Mouse (Mus musculus) CH12F3 (cell line): ENCODE measurements around the gene Mrpl1.

Experiments
- in situ Hi-C: fragments of 300-500 bp; cut with MboI; formaldehyde crosslinking; loops from 2 replicates; pipeline ENCODE4 v1.14.3; 2020; ENCODE audit warnings: low sequenced_read_pairs

The Mrpl1 gene

DNA sequence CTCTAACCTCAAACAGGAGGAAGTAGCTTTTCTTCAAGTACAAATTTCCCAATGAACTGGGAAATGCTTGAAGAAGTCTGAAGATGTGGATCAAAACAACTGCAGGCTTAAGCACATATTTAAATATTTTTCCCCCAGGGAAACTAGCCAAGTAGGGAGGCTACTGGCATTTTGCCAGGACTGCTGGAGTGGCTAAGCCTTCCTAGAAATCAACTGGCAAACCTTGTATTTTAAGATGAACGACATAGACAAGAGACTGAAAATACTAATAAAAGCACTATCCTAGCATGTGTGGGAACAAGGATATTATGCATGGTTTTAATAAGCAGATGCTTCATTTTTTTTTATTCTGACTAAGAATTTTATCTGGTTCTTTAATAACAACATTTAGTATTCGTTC is 2.4 kb upstream of the Mrpl1 start:
- in situ Hi-C loops: no loop called here

DNA sequence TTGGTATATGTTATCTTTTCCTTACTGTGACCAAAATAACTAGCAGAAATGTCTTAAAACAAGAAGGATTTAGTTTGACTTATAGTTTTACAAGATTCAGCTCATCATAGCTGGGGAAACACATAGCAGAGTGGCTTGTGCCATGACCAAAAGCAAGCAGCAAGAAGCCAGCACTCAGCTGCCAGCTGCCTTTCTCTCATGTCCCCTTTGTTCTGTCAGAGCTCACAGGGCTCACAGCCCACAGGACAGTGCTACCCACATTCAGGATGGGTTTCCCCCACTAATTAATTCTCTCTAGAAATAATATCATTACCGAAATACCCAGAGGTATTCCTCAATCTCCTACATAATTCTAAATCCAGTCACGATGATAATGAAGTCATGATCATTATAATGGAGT is 1.8 kb upstream of the Mrpl1 start:
- in situ Hi-C loops: no loop called here

DNA sequence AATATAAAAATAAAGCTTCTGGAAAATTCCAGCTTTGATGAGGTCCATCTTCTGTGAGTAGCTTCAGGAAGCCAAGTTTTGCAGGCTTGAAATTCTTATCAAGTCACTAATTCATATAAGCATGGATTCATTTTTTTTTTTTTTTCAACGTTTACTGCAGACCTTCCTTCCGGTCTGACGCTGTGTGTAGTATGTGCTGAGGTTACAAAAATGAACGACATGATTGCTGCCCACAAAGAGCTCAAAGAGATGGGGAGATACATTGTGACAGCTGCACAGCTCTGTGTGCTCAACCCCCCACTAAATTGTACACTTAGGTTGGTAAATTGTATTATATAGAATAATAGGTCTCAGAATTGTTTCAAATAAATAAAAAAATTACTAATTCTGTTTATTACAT is 750 bp upstream of the Mrpl1 start:
- in situ Hi-C loops: no loop called here

DNA sequence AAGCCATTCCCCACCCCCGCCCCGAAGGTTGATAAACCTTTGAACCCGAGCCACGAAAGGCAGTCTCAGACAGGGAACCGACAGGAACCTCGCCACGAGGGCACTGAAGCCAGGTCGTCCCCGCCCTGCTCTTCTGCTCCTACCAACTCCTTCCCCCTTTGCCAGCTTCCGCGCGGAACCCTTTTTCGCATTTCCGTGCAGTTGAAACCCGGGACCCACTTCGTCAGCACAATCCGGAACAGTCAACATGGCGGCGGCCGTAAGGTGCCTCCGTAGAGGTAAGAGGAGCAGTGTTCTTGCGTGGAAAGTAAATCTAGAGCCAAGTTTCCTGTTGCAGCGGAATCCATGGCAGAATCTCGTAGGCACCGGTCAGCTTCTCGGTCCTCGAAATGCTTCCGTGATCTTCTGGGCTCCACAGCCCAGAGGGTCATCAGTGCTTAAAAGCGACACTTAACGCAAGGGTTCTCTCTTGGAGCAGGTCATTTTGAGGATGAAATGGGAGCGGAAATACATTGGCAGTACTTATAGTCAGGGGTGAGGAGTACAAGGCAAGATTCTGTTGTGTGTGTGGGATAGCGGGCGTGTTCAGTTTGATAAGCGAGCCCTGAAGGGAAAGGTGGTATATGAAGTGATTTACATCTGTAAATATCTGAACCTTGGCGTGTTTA is 757 bp downstream of the Mrpl1 start:
- in situ Hi-C loops: no loop called here

DNA sequence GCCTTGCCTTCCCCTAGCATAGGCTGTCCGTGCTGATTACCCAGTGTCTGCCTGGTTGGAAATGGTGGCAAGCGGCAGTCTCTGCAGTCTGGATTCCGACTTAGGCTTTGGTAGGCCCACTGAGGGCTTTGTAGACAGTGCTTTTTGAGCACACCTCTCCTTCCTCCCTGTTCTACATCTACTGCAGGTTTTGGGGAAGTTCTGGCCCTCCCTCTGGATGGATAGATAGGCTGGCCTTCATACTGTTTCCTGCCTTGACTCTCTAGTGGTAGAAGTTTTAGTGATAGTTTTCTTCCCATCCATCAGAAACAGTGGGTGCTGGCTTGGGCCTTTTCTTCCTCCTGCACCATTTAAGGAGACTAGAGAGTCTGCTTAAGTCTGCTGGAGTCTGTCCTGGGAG is 9.4 kb downstream of the Mrpl1 start:
- in situ Hi-C loops: no loop called here

DNA sequence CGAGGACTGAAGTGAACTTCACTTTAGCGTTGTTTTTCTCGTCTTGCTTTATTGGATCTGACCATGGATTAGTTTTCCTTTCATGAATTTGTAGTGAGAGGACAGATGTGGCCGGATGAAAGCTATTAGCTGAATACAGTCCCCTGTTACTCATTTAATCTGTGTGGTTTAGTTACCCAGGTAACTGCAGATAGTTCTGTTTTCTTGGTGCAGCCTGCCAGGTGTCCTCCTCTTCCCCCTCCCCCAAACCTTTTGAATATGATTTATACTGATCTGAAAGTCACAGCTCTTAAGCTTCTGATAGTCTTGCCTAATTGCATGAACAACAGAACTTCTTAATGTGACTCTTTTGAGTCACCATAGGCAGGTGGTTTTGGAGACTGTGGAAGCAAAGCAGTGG is 10.2 kb downstream of the Mrpl1 start:
- in situ Hi-C loops: no loop called here

DNA sequence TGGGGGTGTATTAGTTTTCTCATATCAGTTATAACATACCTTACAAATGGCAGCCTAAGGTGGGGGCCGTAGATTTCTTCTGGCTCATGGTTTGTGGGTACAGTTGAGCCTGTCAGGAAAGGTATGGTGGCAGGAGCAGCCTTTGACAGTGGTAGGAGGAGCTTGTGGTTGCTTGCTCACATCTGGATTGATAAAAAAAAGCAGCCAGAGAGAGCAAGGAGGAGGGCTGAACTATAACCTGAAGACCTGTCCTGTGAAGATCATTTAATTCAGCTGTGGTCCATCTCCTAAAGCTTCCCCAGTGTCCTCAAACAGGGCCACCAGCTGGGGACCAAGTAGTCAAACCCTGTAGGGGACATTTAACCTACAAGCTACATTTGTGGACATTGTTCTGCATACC is 12.0 kb downstream of the Mrpl1 start:
- in situ Hi-C loops: no loop called here

DNA sequence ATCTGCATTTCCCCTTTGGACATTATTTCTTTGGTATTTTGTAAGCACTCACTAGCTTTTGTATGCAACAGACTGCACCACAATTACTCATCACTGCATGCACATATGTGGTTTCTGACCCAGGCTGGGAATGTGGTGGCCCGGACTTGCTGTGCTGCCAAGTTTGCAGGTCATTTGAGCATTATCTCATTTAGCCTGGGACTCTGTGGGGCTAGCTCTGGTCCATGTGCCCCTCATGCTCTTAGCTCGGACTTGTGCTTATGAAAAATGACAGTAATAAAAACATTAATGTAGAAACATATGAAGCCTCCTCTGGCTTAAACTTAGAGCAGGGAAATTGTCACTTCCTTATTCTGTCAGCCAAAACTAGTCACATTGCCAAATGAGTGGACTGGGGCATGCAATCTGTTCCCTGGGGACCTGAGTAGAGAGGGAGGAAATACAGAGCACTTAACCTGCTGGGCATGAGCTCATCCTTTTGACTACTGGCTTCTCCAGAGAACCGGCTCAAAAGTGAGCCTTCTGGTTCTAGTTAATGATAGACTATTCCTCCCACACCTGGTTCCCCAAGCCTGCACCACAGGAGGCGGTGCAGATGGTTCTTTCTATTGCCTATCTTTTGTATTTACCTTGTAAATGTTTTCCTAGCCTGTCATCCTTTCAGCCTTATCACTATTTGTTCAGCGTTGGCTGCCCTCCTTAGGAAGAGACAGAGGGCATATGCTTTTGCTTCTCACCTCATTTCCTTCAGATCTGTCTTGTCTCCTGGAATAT is 12.7 kb downstream of the Mrpl1 start:
- in situ Hi-C loops: no loop called here

DNA sequence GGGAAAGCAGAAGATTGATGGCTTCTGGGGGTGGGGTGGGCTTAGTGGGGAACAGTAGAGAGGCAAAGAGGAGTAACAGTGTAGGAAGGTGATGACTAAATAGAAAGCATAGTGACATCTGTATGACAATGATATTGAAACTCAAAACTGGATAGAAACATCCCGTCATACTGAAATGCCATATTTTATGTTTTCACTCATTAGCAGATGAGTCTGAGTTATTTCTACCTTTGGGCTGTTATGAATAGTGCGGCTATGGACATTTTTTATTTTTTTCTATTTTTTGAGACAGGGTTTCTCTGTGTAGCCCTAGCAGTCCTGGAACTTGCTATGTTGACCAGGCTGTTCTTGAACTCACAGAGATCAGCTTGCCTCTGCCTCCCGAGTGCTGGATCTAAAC is 13.7 kb downstream of the Mrpl1 start:
- in situ Hi-C loops: no loop called here

DNA sequence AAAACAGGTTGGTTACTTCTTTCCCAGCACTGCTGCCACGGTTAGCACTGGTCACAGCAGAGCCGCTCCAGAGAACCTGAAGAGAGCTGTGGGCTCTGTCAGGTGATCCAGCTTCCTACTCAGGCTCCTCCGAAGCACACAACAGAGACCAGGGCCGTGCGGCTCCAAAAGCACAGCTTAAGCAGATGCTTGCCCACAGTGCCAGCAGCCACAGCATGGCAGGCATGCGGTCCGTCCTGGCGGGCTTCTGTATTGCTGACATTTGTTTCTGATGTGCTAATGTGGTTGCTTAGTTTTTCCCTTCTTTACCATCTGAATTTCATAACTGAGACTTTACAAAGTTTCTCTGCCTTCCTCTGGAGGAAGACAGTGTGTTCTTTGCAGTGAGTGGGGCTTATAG is 17.2 kb downstream of the Mrpl1 start:
- in situ Hi-C loops: no loop called here

DNA sequence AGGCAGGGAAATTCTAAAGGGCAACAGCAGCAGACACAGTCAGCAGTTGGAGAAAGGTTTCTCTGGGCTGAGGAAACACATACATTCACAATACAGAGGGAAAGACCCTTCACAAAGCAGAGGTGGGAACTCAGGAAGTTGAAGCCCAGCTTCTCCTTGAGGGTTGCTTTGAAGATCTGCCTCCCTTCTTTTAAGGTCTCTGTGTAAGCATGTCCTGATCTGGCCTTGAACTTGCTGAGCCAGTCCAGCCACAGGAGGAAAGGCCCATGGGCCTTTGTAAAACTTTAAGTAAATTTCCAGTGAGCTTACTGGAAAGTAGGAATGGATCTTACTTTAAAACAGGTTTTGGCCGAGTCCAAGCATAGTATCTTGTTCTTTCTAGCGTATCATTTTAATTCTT is 19.7 kb downstream of the Mrpl1 start:
- in situ Hi-C loops: no loop called here

DNA sequence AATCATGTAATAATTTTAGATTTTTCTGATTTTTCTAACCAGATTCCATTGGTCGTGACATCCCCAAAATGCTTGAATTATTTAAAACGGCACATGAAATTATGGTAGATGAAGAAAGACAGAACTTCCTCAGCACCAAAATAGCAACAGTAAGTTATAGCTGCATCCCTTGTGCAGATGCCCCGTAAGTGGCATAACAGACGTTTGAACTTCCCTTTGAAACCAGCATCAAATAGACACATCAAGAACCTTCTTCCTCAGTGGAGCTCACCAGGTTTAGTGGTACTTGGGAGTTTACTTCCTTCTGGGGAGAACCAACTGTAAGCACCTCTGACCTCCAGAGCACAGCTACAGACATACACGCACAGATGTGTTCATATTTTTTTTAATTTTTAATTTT is 29.5 kb downstream of the Mrpl1 start:
- in situ Hi-C loops: no loop called here

DNA sequence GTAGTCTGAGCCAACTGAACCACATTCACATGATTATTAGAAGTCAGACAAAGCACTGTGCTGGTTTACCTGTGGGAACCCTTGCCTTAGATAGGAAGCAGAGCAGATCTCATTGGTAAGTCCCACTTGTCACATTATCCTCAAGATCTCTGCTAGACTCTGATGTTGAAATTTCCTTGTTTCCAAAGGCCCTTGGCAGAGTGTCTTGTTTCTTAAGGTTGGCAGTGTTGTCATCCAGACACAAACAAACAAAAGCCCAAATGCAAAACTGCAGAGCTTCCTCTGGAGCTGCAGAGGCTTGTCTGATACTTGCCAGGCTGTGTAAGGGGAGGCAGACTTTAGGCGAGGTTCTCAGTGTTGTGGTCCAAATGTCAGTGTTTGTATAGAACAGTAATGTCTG is 31.6 kb downstream of the Mrpl1 start:
- in situ Hi-C loops: no loop called here

DNA sequence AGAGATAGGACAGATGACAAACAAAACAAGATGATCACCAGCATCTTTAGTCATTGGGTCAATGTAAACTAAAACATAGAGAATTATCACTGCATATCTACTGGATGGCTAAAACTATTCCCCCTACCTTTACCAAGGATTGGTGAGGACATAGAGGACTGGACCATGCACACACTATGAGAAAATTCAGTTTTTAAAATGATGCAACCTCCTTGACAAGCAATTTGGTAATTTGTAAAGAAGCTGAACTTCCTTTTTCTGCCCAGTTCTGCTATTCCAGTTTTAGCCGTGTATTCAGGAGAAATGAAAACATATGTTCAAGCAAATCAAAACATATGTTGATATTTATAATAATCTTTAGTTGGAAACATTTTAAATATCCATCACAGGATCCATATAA is 35.2 kb downstream of the Mrpl1 start:
- in situ Hi-C loops: no loop called here

DNA sequence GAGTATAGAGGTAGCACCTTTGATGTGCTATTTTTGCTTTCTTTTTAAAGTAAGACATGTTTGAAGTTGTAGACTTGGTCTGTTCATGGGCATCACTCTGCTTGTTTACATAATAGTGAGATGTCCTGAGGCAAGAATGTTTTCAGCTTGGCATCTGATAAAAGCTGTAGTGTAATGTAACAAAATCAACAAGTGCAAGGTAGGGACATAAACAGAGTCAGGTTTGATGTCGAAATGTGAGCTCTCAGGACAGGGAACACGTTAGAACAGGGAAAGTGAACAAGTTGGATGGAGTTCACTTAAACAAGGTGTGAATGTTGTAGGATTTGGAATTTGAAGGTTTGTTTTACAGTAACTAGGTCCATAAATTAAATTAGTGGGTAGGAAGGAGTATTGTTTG is 44.7 kb downstream of the Mrpl1 start:
- in situ Hi-C loops: loop anchor here (25.0 kb wide), 1 partner anchor 808 kb away; no protein-coding TSS in a partner anchor

DNA sequence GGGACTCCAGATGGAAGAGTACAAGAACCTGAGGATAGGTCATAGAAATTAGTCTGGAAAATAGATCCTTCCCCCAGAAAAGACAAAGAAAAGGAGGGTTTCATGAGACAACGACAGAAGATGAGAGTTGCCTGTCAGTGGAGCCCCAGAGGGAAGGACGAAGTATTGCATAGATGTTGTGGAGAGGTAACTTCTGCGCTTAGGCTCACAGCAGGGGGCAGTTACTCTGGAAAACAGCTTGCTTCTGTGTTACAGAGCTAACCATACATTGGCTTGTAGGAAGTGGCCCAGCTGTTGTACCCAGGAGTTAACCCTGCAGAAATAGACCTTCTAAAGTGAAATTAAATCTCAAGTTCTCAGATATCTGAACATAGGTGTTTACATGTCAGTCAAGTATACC is 45.9 kb downstream of the Mrpl1 start:
- in situ Hi-C loops: loop anchor here (25.0 kb wide), 1 partner anchor 807 kb away; no protein-coding TSS in a partner anchor

DNA sequence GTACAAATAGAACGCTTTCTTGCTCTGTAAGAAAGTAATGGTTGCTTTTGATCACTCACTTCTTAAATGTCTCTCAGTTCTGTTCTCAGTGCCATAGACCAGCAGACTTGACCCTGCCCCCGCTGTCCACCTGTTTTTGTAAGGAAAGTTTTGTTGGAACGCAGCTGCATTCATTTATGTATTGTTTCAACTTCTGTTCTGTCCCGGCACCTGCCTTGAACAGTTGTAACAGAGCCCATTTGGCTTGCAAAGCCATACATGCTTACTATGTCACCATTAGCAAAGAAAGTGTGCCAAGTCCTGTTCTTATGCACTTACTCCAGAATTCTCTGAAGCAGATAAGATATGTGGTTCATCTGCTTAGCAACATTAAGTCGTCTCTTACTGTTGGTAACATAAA is 48.9 kb downstream of the Mrpl1 start:
- in situ Hi-C loops: loop anchor here (25.0 kb wide), 1 partner anchor 804 kb away; no protein-coding TSS in a partner anchor

DNA sequence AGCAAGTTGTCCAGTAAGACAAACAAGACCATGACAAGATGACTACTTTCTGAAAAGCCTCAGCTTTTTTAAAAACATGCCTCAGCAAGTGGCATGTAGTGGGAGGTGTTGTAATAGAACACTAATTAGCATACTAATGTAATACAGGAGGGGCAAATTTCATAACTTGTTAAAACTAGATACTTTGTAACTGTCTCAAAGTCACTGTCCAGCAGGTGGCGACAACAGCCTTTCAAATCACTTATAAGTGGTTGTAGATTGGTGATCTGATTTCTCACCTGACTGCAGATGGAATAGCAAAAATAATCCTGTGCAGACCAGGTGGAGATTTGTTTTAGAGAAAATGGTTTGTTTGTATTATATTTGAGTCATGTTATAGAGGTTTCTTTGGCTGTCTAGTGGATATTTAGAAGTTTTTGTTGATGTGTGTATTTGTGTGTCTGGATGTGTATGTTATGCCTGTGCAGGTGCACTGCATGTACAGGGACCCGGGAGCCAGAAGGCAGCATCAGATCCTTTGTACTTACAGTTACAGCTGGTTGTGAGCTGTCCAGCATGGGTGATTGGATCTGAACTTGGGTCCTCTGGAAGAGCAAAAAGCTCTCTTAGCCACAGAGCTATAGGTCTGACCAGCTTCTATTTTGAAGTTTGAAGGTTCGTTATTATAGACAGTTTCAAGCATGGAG is 57.9 kb downstream of the Mrpl1 start:
- in situ Hi-C loops: loop anchor here (10.0 to 25.0 kb wide), 2 partner anchors 498 to 795 kb away; no protein-coding TSS in a partner anchor

DNA sequence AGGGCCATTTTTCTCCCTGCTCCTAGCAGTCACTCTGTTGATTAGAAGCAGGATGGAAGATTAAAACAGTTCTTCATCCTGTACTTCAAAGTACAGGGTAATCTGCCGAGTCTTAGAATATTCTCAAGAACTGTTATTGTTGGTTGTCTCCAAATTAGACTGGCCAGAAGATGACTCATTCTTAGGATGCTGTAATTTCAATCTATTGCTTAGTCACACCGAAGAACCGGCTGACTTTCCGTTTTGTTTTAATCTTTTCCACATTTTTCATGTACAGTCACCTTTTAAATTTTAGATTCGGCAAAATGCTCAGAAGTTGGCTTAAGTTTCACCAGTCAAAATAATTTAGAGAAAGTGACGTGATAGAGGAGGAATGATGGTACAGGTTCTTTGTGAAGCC is 61.8 kb downstream of the Mrpl1 start:
- in situ Hi-C loops: loop anchor here (25.0 kb wide), 1 partner anchor 791 kb away; no protein-coding TSS in a partner anchor

DNA sequence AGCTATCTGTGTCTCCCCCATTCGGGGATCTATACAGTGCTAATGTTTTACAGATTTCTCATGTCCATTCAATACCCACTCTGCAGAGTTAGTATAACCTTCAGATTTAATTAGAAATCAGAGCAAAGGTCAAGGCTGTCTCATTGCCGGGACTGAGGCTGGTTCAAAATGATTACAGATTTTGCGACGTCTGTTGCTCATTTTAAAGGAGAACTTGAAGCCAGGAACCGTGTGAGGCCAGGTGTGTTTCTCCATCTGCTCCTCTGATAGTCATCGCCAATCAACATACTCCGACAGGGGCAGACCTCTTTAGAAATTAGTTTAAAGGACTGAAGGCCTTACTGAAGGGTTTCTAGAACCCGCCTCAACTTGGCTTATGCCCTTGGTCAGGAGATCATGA is 96.5 kb downstream of the Mrpl1 start:
- in situ Hi-C loops: no loop called here

DNA sequence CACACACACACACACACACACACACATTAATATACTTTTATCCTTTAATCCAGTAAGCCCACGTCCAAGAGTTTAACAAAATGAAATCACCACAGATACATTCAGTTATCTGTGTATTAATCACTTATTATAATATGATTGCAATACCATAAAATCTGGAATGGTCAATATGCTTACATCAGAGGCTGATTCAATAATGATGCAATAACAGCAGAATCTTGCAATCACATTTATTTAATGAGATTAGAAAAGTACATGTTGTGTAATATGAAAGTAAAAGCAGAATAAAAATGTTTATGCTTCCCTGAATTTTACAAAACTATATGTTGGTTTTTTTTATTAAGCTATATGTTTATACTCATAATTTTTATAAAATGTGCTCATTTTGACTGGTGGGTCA is 97.0 kb downstream of the Mrpl1 start:
- in situ Hi-C loops: no loop called here

DNA sequence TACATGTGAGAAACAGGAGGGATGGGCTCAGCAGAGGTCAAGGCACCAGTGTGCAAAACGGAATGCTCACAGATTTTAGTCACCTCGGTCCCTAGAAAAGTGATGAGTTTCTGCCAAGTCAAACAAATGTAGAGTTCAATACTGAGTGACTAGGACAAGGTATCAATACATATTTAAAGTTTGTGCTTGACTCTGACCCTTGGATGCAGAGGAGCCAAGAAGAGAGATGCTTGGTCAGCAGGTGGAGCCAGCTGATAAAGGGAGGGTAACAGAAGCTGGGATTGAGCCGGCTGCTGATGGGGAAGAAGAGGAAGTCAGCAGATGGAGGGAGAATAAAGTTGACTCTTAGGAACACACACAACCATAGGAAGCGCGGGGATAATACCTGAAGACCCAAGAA is 97.5 kb downstream of the Mrpl1 start:
- in situ Hi-C loops: no loop called here
